Mouse (Mus musculus): ENCODE data around the gene Vmn2r88. TPM values are rescaled to one million over a fixed set of nuclear protein-coding genes. Genes with fewer than 3 reads are reported as not detected.

Vmn2r88 gene
- not detected for polyA plus RNA-seq (2015; fragmentation: Illumina TruSeq; extraction: RNeasy Lipid Tissue Mini Kit (QIAGEN cat#74804); ENCODE audit: low read depth, low replicate concordance)

DNA sequence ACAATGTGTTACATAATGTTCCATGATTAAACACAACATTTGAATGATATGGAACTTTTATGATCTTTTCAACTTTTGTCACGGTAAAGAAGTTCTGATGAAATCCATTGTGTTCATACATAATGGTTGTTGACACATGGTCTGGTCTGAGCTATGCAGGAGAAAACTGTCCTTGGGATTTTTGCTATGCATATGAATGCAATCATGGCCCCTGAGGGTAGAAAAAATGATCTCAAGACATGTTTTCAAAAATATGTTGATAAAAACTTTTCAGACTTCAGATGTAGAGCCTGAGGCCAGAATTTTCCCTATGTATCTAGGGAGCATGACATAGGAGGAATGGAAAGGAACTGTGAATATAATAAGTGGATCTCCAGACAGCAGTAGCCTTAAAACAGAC lies at the start of gene Vmn2r88:
TSS of gene Vmn2r88 (plus strand) at position 301 of the 400 bp plus-strand sequence.

DNA sequence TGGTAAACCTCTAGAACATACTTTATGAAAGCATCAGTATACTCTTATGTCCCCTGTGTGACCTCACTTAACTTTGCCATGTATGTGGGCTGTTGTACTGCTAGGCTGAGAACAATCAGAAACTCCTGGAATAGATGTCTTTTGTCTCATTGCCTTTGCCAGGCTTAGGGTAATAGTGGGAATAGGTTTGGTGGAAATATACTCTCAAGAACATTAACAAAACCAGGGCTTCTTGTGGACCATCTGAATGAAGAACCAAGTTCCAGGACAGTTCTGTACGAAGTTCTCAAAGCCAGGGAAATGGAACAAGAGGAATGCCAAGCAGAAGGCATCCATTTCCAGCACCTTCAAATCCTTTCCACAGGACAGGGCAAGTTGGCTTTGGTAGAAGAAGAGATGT lies 49.2 kb upstream of the Vmn2r88 start, which contains the start of gene Gm7247:
TSS of gene Gm7247 (plus strand) at position 301 of the 400 bp plus-strand sequence.

DNA sequence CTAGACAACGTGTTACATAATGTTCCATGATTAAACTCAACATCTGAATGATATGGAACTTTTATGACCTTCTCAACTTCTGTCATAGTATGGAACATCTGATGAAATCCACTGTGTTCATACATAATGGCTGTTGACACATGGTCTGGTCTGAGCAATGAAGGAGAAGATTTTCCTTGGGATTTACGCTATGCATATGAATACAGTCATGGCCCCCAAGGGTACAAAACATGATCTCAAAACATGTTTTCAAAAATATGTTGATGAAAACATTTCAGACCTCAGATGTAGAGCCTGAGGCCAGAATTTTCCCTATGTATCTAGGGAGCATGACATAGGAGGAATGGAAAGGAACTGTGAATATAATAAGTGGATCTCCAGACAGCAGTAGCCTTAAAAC lies 40.9 kb downstream of the Vmn2r88 start, which contains the start of gene Vmn2r89:
TSS of gene Vmn2r89 (plus strand) at position 301 of the 400 bp plus-strand sequence.

Other genes with a start within 250 kb of the Vmn2r88 start
- gene Rnase2b, start 248.6 kb upstream of the Vmn2r88 start, polyA plus RNA-seq (2015; fragmentation: Illumina TruSeq; extraction: RNeasy Lipid Tissue Mini Kit (QIAGEN cat#74804); ENCODE audit: low read depth, low replicate concordance) = not detected
- not detected for gene Ang2, start 211.7 kb upstream of the Vmn2r88 start, polyA plus RNA-seq (2015; fragmentation: Illumina TruSeq; extraction: RNeasy Lipid Tissue Mini Kit (QIAGEN cat#74804); ENCODE audit: low read depth, low replicate concordance)
- gene Ear14, start 207.4 kb upstream of the Vmn2r88 start, polyA plus RNA-seq (2015; fragmentation: Illumina TruSeq; extraction: RNeasy Lipid Tissue Mini Kit (QIAGEN cat#74804); ENCODE audit: low read depth, low replicate concordance) = not detected
- gene Rnase2a, start 154.7 kb upstream of the Vmn2r88 start, polyA plus RNA-seq (2015; fragmentation: Illumina TruSeq; extraction: RNeasy Lipid Tissue Mini Kit (QIAGEN cat#74804); ENCODE audit: low read depth, low replicate concordance) = not detected
- not detected for gene Gm7247, start 49.1 kb upstream of the Vmn2r88 start, polyA plus RNA-seq (2015; fragmentation: Illumina TruSeq; extraction: RNeasy Lipid Tissue Mini Kit (QIAGEN cat#74804); ENCODE audit: low read depth, low replicate concordance)
- gene Vmn2r89, start 41.0 kb downstream of the Vmn2r88 start, polyA plus RNA-seq (2015; fragmentation: Illumina TruSeq; extraction: RNeasy Lipid Tissue Mini Kit (QIAGEN cat#74804); ENCODE audit: low read depth, low replicate concordance) = not detected
- gene Gm5622, start 142.0 kb downstream of the Vmn2r88 start, polyA plus RNA-seq (2015; fragmentation: Illumina TruSeq; extraction: RNeasy Lipid Tissue Mini Kit (QIAGEN cat#74804); ENCODE audit: low read depth, low replicate concordance) = not detected
- not detected for gene Gm17175, start 163.2 kb downstream of the Vmn2r88 start, polyA plus RNA-seq (2015; fragmentation: Illumina TruSeq; extraction: RNeasy Lipid Tissue Mini Kit (QIAGEN cat#74804); ENCODE audit: low read depth, low replicate concordance)
- gene Gm17174, start 181.3 kb downstream of the Vmn2r88 start, polyA plus RNA-seq (2015; fragmentation: Illumina TruSeq; extraction: RNeasy Lipid Tissue Mini Kit (QIAGEN cat#74804); ENCODE audit: low read depth, low replicate concordance) = not detected
- gene Gm17078, start 200.5 kb downstream of the Vmn2r88 start, polyA plus RNA-seq (2015; fragmentation: Illumina TruSeq; extraction: RNeasy Lipid Tissue Mini Kit (QIAGEN cat#74804); ENCODE audit: low read depth, low replicate concordance) = not detected
- not detected for gene Gm4181, start 224.8 kb downstream of the Vmn2r88 start, polyA plus RNA-seq (2015; fragmentation: Illumina TruSeq; extraction: RNeasy Lipid Tissue Mini Kit (QIAGEN cat#74804); ENCODE audit: low read depth, low replicate concordance)